Mouse (Mus musculus) adrenal gland, postnatal 4 days (tissue): ENCODE measurements around the gene Ppard. TPM values are rescaled to one million over a fixed set of nuclear protein-coding genes. Genes with fewer than 3 reads are reported as not detected.

Experiments used
- DNase-seq, 2 experiments: peaks; one replicate each; pipeline ENCODE4 v3.0.0; 2021 to 2022; ENCODE audit warnings: low spot score in 2 of 2, mixed read lengths in 2 of 2
- total RNA-seq, 2 experiments: library from RNA; stranded (reverse); gene quantifications; 2 replicates each; pipeline ENCODE4 v1.2.3; 2021

The Ppard gene
- total RNA-seq, 2 experiments from 2014 or later, result 27.1 to 33.6 TPM

- DNase-seq, result no peak
Measured at GRCm38 (mm10) chr17:28332113-28332914, 99.8 kb downstream of the Ppard start.

GRCm38 (mm10) chr17:28332915-28333546 lies 100.5 kb downstream of the Ppard start:
- no peak for DNase-seq

- no peak for DNase-seq
Measured at GRCm38 (mm10) chr17:28335267-28335666, 102.8 kb downstream of the Ppard start.

- DNase-seq, result no peak
Measured at GRCm38 (mm10) chr17:28337547-28337946, 105.0 kb downstream of the Ppard start.

- no peak for DNase-seq
Measured at GRCm38 (mm10) chr17:28340578-28340977, 108.1 kb downstream of the Ppard start.

GRCm38 (mm10) chr17:28341091-28341490 lies 108.6 kb downstream of the Ppard start:
- DNase-seq, result peak; percentile 53 to 59

GRCm38 (mm10) chr17:28344050-28344607 lies 111.6 kb downstream of the Ppard start:
- DNase-seq, result no peak

GRCm38 (mm10) chr17:28344670-28345069 lies 112.2 kb downstream of the Ppard start:
- no peak for DNase-seq

- DNase-seq, result no peak
Measured at GRCm38 (mm10) chr17:28345271-28345721, 112.8 kb downstream of the Ppard start.

GRCm38 (mm10) chr17:28345882-28346281 lies 113.4 kb downstream of the Ppard start:
- DNase-seq, result no peak

- DNase-seq, result no peak
Measured at GRCm38 (mm10) chr17:28347327-28347726, 114.8 kb downstream of the Ppard start.

GRCm38 (mm10) chr17:28348211-28348610 lies 115.7 kb downstream of the Ppard start:
- no peak for DNase-seq

- DNase-seq, result no peak
Measured at GRCm38 (mm10) chr17:28349264-28349880, 116.9 kb downstream of the Ppard start.

- DNase-seq, result no peak
Measured at GRCm38 (mm10) chr17:28349901-28350465, 117.5 kb downstream of the Ppard start.

GRCm38 (mm10) chr17:28350466-28351352 lies 118.2 kb downstream of the Ppard start, which contains the start of gene Tead3:
Gene Tead3, minus strand, starts transcription at chr17:28350817.
- peak; percentile 63 to 67 for DNase-seq

Other genes with a start within 250 kb of the Ppard start
- 1 to 10 TPM in 1 of 2 experiments, under 1 TPM in 1; 0.31 to 3.3 TPM for gene Tcp11, start 152.1 kb upstream of the Ppard start, total RNA-seq
- 10 to 100 TPM; 45.5 to 55.6 TPM for gene Scube3, start 90.6 kb upstream of the Ppard start, total RNA-seq
- 10 to 100 TPM; 54.7 to 56.9 TPM for gene Zfp523, start 55.6 kb upstream of the Ppard start, total RNA-seq
- 1 to 10 TPM; 4.3 to 6.7 TPM for gene Def6, start 24.9 kb upstream of the Ppard start, total RNA-seq
- gene Fance, start 80.8 kb downstream of the Ppard start, total RNA-seq, result 10 to 100 TPM; 38.6 to 49.3 TPM
- 1,000 to 10,000 TPM; 1,198 to 1,213 TPM for gene Rpl10a, start 95.8 kb downstream of the Ppard start, total RNA-seq
- gene Tead3, start 118.1 kb downstream of the Ppard start, total RNA-seq, result 10 to 100 TPM; 23.8 to 27.5 TPM
- gene Tulp1, start 132.5 kb downstream of the Ppard start, total RNA-seq, result 1 to 10 TPM in 1 of 2 experiments, under 1 TPM in 1; 0.62 to 1.5 TPM